Mouse (Mus musculus) lung, postnatal 36 days (tissue): ENCODE measurements around the gene Polr2e.

ENCODE experiments used
- DNase-seq: peaks from one replicate; pipeline ENCODE4 v3.0.0; 2022; ENCODE audit warnings: mixed read lengths

Polr2e gene

DNA sequence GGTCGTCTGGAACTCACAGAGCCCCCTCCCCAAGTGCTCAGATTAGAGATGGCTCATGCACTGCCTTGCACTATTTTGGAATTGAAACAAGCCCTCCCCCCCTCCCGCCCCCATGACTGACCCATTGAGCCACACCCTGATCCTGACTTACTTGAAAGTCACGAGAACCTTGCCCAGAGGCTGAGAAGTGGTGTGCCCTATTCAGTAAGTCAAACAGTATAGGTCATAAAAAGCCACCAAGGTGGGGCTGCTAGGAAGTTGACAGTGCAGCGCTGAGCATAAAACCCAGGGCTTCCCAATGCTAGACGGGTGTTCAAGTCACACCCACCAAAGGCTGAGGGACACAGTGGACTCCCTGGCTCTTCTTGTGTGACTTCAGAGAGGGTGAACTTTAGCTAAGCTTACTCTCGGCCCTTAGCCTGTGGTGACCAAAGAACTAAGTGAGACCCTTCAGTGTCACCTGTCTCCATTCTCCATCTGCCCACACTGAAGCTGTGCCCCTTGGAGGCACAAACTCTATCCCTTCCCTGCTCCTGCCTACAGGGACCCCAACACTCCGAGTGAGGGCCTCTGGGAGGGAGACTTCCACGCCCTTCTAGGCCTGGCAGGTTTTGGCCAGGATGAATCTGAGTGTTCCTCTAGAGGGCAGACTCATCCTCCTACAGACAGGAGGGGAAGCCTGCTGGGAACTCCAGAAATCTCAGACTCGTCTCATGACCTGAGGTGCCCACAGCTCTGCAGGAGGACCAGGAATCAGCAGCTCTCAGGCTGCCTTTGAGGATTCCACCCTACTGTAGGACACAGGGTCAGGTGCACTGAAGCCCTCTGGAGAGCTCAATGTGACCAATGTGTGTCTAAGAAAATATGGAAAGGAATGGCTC is 5.8 kb downstream of the Polr2e start:
- peak; percentile 84 for DNase-seq

- peak; percentile 93 for DNase-seq
These were observed 6.7 kb downstream of the Polr2e start for GRCm38 (mm10) chr10:80032799-80033480.

DNA sequence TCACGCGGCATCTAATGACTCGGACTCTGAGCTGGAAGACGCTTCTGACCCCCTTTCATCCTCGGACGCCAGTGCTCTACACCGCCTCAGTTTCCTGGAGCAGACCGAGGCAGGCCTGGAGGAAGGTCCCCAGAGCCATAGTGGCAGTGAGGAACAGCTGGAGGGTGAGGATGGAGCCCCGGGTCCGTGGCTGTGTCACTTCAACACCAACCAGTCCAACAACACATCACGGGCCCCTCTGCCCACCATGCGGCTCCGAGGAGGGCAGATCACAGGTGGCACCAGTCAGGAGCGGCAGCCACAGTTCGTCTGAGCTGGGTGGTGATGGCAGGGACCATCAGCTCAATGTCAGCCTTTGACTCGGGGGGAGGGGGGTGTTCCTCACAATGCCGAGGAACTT is 8.9 kb downstream of the Polr2e start:
- DNase-seq: no peak

DNA sequence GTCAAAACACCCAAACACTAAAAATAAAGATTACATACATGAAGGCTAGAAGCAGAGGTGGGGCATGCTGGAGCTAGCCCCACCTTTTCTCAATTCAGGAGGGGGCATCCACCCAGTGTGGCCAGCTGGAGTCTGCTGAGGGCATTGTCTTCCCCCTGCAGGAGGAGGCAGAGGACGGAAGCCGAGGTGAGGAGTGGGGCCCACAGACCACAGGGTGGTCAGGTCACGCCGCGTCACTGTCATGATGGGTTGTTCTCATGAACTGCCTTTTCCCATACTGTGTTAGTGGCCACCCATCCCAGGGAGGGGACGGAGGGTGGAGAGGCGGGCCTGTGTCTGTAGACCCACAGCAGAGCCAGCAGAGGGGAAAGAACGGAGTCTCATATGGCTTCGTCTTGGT is 9.4 kb downstream of the Polr2e start:
- no peak for DNase-seq

GRCm38 (mm10) chr10:80028521-80028846 is 11.1 kb downstream of the Polr2e start:
- no peak for DNase-seq

- no peak for DNase-seq
These were observed 11.7 kb downstream of the Polr2e start for GRCm38 (mm10) chr10:80027681-80028520.

DNA sequence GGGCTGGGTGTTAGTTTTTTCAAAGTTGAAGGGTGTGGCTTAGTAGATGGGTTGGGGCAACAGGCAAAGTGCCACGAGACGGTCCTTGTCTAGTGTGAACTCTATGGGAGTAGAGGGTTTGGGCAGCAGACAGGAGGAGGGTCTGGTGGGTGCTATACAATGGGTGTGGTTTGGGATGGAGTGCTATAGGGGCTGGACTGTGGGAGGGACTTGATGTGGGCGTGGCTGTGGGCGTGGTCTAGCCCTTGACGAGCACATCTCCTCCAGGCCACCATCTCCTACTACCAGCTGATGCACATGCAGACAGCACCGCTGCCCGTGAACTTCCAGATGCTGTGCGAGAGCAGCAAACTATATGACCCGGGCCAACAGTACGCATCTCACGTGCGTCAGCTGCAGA is 13.7 kb downstream of the Polr2e start:
- no peak for DNase-seq

- no peak for DNase-seq
These were observed 14.1 kb downstream of the Polr2e start for GRCm38 (mm10) chr10:80025463-80025862.

GRCm38 (mm10) chr10:80025044-80025347 is 14.6 kb downstream of the Polr2e start:
- DNase-seq: no peak

- DNase-seq: peak; percentile 72
These were observed 15.2 kb downstream of the Polr2e start for GRCm38 (mm10) chr10:80024229-80025043.

DNA sequence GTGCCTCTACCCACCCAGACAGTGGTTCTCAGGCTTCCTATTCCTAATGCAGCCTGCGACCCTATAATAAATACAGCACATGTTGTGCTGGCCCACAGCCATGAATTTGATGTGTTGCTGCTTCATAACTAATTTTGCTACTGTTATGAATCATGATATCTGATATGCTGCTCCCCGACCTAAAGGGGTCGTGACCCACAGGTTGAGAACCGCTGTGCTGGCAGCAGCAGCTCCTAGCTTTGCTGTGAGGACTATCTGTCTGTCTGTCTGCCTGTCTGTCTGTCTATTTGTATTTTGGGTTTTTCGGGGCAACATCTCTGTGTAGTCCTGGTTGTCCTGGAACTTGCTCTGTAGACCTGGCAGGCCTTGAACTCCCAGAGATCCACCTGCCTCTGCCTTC is 15.8 kb downstream of the Polr2e start:
- no peak for DNase-seq

GRCm38 (mm10) chr10:80022806-80023205 is 16.8 kb downstream of the Polr2e start:
- no peak for DNase-seq

GRCm38 (mm10) chr10:80022164-80022563 is 17.4 kb downstream of the Polr2e start:
- DNase-seq: no peak

- no peak for DNase-seq
These were observed 18.3 kb downstream of the Polr2e start for GRCm38 (mm10) chr10:80021320-80021641.

- DNase-seq: no peak
These were observed 18.8 kb downstream of the Polr2e start for GRCm38 (mm10) chr10:80020603-80021319.

DNA sequence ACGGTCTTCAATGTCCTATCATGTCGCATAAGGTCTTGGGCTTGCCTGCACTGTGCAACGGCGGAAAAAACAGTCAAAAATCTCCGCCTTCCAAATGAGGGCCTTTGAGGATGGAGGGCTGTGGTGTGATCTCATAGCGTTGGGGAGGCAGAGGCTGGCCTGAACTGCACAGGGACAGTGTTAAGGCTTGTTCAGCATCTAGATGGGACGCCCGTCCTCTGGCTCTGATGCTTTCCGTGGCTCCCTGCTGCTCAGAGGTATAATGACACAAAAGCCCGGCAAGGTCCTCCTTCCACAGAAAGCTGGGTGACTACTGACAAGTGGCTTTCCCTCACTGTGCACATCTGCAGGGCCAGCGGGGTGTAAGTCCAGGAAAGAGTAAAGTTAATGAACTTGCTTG is 19.4 kb downstream of the Polr2e start:
- DNase-seq: no peak

GRCm38 (mm10) chr10:80019471-80020131 is 20.0 kb downstream of the Polr2e start:
- no peak for DNase-seq

- DNase-seq: peak; percentile 80
These were observed 20.8 kb downstream of the Polr2e start for GRCm38 (mm10) chr10:80018739-80019297.

- no peak for DNase-seq
These were observed 21.8 kb downstream of the Polr2e start for GRCm38 (mm10) chr10:80017771-80018170.

GRCm38 (mm10) chr10:80017361-80017760 is 22.2 kb downstream of the Polr2e start:
- DNase-seq: peak; percentile 89

GRCm38 (mm10) chr10:80016931-80017330 is 22.7 kb downstream of the Polr2e start:
- DNase-seq: no peak
